In the genomic region with DNA sequence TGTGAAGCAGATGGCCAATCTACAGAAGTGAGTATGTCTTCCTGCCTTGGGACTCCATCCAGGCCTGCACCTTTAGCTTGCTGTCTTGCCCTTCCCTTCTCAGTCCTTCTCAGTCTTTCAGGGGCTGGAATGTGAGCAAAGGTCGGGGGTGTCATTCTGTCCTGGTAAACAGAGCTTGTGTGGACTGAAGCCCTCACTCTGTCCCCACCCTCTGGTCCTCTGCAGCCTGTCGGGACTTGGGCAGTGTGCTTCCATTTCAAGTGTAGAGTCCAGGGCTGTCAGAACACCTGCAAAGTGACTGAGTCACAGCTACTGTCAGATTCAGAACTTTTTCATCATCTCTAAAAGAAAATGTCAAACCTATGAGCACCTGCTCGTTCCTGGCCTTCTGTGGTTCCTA, we compare ENCODE assay signal across 19 mouse cellular contexts.
"Had no signal": no experiment of that assay in that cellular context is flagged by ENCODE, and none has a peak within 500 bp of the region (broad histone marks: within the 10 kb centered on the region; RNA-seq: fewer than 3 reads in every experiment).

No protein-coding gene starts in this region.

- H3K9me3 ChIP-seq: kidney, embryonic 15.5 days; limb, embryonic 10.5 days; limb, embryonic 13.5 days; liver, embryonic 15.5 days; midbrain, embryonic 12.5 days; neural tube, embryonic 13.5 days had no signal

- H3K27ac ChIP-seq: kidney, embryonic 15.5 days; layer of hippocampus, adult 2 months; limb, embryonic 10.5 days; limb, embryonic 13.5 days; liver, embryonic 15.5 days; midbrain, embryonic 12.5 days; neural tube, embryonic 13.5 days had no signal

- H3K4me3 ChIP-seq: kidney, embryonic 15.5 days; layer of hippocampus, adult 2 months; limb, embryonic 10.5 days; limb, embryonic 13.5 days; liver, embryonic 15.5 days; midbrain, embryonic 12.5 days; myocyte; neural tube, embryonic 13.5 days had no signal

- H3K9ac ChIP-seq: kidney, embryonic 15.5 days; limb, embryonic 13.5 days; liver, embryonic 15.5 days; midbrain, embryonic 12.5 days; neural tube, embryonic 13.5 days had no signal

- H3K4me2 ChIP-seq: kidney, embryonic 15.5 days; limb, embryonic 13.5 days; liver, embryonic 15.5 days; midbrain, embryonic 12.5 days; neural tube, embryonic 13.5 days had no signal

- DNase-seq: kidney, adult 11 months; kidney, adult 8-10 months; kidney, postnatal 25 days; layer of hippocampus, adult 9-11 months; lung, adult 2 months; lung, postnatal 14 days; lung, postnatal 4 days; retina, postnatal 1 day; right cerebral cortex, postnatal 25 days; thymus, postnatal 25 days had no signal

- ATAC-seq: midbrain, embryonic 16.5 days had no signal

- H3K27me3 ChIP-seq: kidney, embryonic 15.5 days; limb, embryonic 13.5 days; liver, embryonic 15.5 days; midbrain, embryonic 12.5 days; neural tube, embryonic 13.5 days had no signal

- H3K36me3 ChIP-seq: liver, embryonic 15.5 days; midbrain, embryonic 12.5 days had no signal
